Mouse (Mus musculus): Measurements from ENCODE around the gene Cubn. TPM values are rescaled to one million over a fixed set of nuclear protein-coding genes. Genes with fewer than 3 reads are reported as not detected.
A peak's percentile ranks its signal among the peaks of the same experiment; 100 is the strongest.

Gene Cubn
- total and polyA plus RNA-seq, 3 experiments, result 0.03 TPM; not detected in 2

DNA sequence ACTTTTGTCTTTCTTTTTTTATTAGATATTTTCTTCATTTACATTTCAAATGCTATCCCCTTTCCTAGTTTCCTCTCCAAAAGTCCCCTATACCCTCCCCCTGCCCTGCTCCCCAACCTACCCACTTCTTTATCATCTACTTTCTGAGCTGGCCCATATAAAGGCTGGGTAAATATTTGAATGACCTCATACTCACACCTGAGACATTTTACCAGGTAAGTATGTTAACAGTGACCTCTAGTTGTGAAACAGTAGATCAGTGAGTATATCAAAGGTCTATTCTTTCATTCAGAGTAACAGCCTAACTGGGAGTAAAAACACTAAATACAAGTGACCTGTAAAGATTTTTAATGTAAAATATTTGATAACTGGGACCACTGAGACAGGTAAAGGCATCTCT, 45.1 kb upstream of the Cubn start:
- no peaks in the 10 kb centered on the region for H3K27me3 ChIP-seq (ENCODE audit: control insufficient read depth in 1 of 2, insufficient read depth in 2 of 2, low read length in 2 of 2)
- DNase-seq (ENCODE audit: low read depth, low spot score), result no peak
- no peak overlapping the region for H3K4me3 ChIP-seq (ENCODE audit: control insufficient read depth in 1 of 2, insufficient read depth in 1 of 2, low read depth in 2 of 2, low read length in 2 of 2)
- H3K36me3 ChIP-seq (ENCODE audit: control insufficient read depth in 1 of 2, insufficient read depth in 2 of 2, low read length in 2 of 2), result peaks cover 0 to 32% of the 10 kb centered on the region in 2 experiments; a peak in 2 of 4 replicates
- H3K4me1 ChIP-seq (ENCODE audit: control insufficient read depth in 1 of 2, insufficient read depth in 2 of 2, low read length in 2 of 2), result peaks cover 17 to 30% of the 10 kb centered on the region in 2 experiments
- peak; percentile 17; the same call in 1 of the 2 replicates for TF ChIP-seq SMC3 (IDR thresholded peaks at IDR 0.05; ENCODE audit: low read depth, low read length)
- TF ChIP-seq MYB (IDR thresholded peaks at IDR 0.05; ENCODE audit: low read depth, low read length), result no peak
- TF ChIP-seq RAD21 (IDR thresholded peaks at IDR 0.05; ENCODE audit: low read depth, low read length), result peak; percentile 7
- no peak for TF ChIP-seq POLR2A (IDR thresholded peaks at IDR 0.05; ENCODE audit: control insufficient read depth in 1 of 2, insufficient read depth in 1 of 2, low read depth in 1 of 2, low read length in 2 of 2, poor library complexity in 1 of 2)
- no peak for TF ChIP-seq MAZ (IDR thresholded peaks at IDR 0.05; ENCODE audit: low read depth, low read length)
- no peak for TF ChIP-seq MXI1 (IDR thresholded peaks at IDR 0.05; ENCODE audit: low read depth, low read length)
- no peak overlapping the region for H3K27ac ChIP-seq (ENCODE audit: control insufficient read depth, low read depth, low read length)
- no peak overlapping the region for H3K9ac ChIP-seq (ENCODE audit: control insufficient read depth, low read depth, low read length, poor library complexity, severe bottlenecking)
- 0 out of 2 replicates have a peak, but pooled peaks cover 4% of the 10 kb centered on the region for H3K79me2 ChIP-seq (ENCODE audit: control insufficient read depth, insufficient read depth, low read length, poor library complexity)
- H3K9me3 ChIP-seq (replicated peaks; ENCODE audit: insufficient read depth, low read length), result no peaks in the 10 kb centered on the region

DNA sequence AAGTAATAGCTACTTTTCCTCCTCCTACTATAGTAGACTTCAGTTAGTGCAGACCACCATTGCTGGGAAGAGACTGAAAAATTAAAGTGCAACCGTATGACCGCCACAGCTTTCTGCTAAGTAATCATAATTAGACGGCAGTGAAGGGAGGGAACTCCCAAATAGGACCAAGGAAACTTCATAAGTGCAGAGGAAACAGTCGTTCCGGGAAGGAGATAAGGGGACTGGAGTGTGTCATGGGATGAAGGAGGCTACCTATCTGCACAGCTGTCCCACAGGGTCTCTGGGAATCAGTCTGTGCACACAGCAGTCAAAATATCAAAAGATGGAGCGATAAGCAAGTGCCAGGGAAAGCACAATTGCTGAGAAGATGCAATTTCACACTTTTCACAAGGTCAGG, 39.0 kb upstream of the Cubn start:
- H3K9ac ChIP-seq (ENCODE audit: control insufficient read depth, low read depth, low read length, poor library complexity, severe bottlenecking), result no peak overlapping the region

DNA sequence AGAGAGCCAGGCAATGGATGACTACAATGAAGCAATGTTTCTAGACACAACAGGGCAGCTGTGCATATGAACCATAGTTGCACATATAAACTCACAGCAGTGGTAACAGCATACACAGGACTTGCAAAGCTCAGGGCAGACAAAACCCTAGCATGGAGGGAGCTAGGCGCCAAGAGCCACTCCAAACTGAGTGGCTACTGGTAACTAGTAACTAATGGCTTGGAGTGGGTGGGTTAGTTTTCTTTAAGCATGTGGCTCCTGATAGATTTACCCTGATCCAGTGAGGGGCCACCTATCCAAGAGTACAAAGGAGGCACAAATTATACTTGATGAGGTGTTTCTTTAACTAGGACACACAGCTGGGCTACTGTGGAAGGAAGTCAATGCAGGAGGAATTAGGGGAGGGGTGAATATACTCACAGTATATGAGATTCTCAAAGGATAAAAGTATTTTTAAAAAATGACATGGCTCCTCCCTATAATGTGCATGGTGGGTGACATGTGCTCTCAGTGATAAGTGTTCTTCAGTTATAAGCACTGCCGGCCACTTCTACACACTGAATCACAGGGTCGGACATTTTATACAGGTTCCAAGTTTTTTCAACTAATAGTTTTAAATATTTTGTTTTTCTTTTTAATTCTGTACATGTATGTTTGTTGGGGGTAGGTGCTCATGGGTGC, 37.8 kb upstream of the Cubn start:
- H3K27ac ChIP-seq (ENCODE audit: control insufficient read depth, low read depth, low read length), result no peak overlapping the region
- no peaks in the 10 kb centered on the region for H3K79me2 ChIP-seq (ENCODE audit: control insufficient read depth, insufficient read depth, low read length, poor library complexity)
- H3K4me1 ChIP-seq (ENCODE audit: control insufficient read depth in 1 of 2, insufficient read depth in 2 of 2, low read length in 2 of 2), result peaks cover 5 to 6% of the 10 kb centered on the region in 2 experiments; a peak in 3 of 4 replicates
- H3K4me3 ChIP-seq (ENCODE audit: control insufficient read depth in 1 of 2, insufficient read depth in 1 of 2, low read depth in 2 of 2, low read length in 2 of 2), result no peak overlapping the region
- H3K9me3 ChIP-seq (replicated peaks; ENCODE audit: insufficient read depth, low read length), result no peaks in the 10 kb centered on the region
- DNase-seq (ENCODE audit: low read depth, low spot score), result peak; percentile 24
- peaks cover 0 to 10% of the 10 kb centered on the region in 2 experiments; a peak in 2 of 4 replicates for H3K36me3 ChIP-seq (ENCODE audit: control insufficient read depth in 1 of 2, insufficient read depth in 2 of 2, low read length in 2 of 2)
- H3K9ac ChIP-seq (ENCODE audit: control insufficient read depth, low read depth, low read length, poor library complexity, severe bottlenecking), result no peak overlapping the region
- no peaks in the 10 kb centered on the region for H3K27me3 ChIP-seq (ENCODE audit: control insufficient read depth in 1 of 2, insufficient read depth in 2 of 2, low read length in 2 of 2)
- TF ChIP-seq JUND (IDR thresholded peaks at IDR 0.05; ENCODE audit: low read depth, low read length) (no peak), NELFE (IDR thresholded peaks at IDR 0.05; ENCODE audit: low read depth, low read length) (no peak), MAX (IDR thresholded peaks at IDR 0.05; ENCODE audit: low read length) (no peak), ZC3H11A (IDR thresholded peaks at IDR 0.05; ENCODE audit: low read depth, low read length) (no peak), BHLHE40 (IDR thresholded peaks at IDR 0.05; ENCODE audit: borderline replicate concordance, low read depth, low read length) (no peak), E2F4 (IDR thresholded peaks at IDR 0.05; ENCODE audit: borderline replicate concordance, low read depth, low read length) (no peak), GABPA (IDR thresholded peaks at IDR 0.05; ENCODE audit: low read depth, low read length) (no peak), TBP (IDR thresholded peaks at IDR 0.05; ENCODE audit: low read depth, low read length) (no peak), MYB (IDR thresholded peaks at IDR 0.05; ENCODE audit: low read depth, low read length) (no peak), SIN3A (IDR thresholded peaks at IDR 0.05; ENCODE audit: low read length) (no peak), MXI1 (IDR thresholded peaks at IDR 0.05; ENCODE audit: low read depth, low read length) (no peak), GATA1 (IDR thresholded peaks at IDR 0.05; ENCODE audit: low read depth, low read length) (no peak), MAZ (IDR thresholded peaks at IDR 0.05; ENCODE audit: low read depth, low read length) (no peak), USF2 (IDR thresholded peaks at IDR 0.05; ENCODE audit: borderline replicate concordance in 1 of 2, insufficient read depth in 1 of 2, low read depth in 1 of 2, low read length in 2 of 2) (no peak), POLR2AphosphoS5 (IDR thresholded peaks at IDR 0.05; ENCODE audit: borderline replicate concordance, low read depth, low read length) (no peak), KAT2A (conservative IDR thresholded peaks at IDR 0.05; ENCODE audit: low read depth, low read length) (no peak)

More for the DNA sequence above, 39.0 kb upstream of the Cubn start:
- Histone ChIP-seq H3K36me3 (ENCODE audit: control insufficient read depth in 1 of 2, insufficient read depth in 2 of 2, low read length in 2 of 2) (peaks cover 0 to 4% of the 10 kb centered on the region in 2 experiments; a peak in 1 of 4 replicates), H3K27me3 (ENCODE audit: control insufficient read depth in 1 of 2, insufficient read depth in 2 of 2, low read length in 2 of 2) (no peaks in the 10 kb centered on the region), H3K4me1 (ENCODE audit: control insufficient read depth in 1 of 2, insufficient read depth in 2 of 2, low read length in 2 of 2) (peaks cover 0 to 4% of the 10 kb centered on the region in 2 experiments; a peak in 2 of 4 replicates), H3K79me2 (ENCODE audit: control insufficient read depth, insufficient read depth, low read length, poor library complexity) (no peaks in the 10 kb centered on the region), H3K4me3 (ENCODE audit: control insufficient read depth in 1 of 2, insufficient read depth in 1 of 2, low read depth in 2 of 2, low read length in 2 of 2) (no peak overlapping the region), H3K9me3 (replicated peaks; ENCODE audit: insufficient read depth, low read length) (no peaks in the 10 kb centered on the region), H3K27ac (ENCODE audit: control insufficient read depth, low read depth, low read length) (no peak overlapping the region)
- no peak for TF ChIP-seq HCFC1 (IDR thresholded peaks at IDR 0.05; ENCODE audit: low read depth, low read length)
- DNase-seq (ENCODE audit: low read depth, low spot score), result no peak
